Mouse (Mus musculus): ENCODE data around the gene Gdf7. TPM values are rescaled to one million over a fixed set of nuclear protein-coding genes. Genes with fewer than 3 reads are reported as not detected.
A peak's percentile ranks its signal among the peaks of the same experiment; 100 is the strongest.

The Gdf7 gene
- polyA plus RNA-seq, 1 experiment: 0.49 TPM

- no peak for DNase-seq (ENCODE audit: low read depth)
These were observed 25.9 kb upstream of the Gdf7 start for GRCm38 (mm10) chr12:8327675-8328053.

DNA sequence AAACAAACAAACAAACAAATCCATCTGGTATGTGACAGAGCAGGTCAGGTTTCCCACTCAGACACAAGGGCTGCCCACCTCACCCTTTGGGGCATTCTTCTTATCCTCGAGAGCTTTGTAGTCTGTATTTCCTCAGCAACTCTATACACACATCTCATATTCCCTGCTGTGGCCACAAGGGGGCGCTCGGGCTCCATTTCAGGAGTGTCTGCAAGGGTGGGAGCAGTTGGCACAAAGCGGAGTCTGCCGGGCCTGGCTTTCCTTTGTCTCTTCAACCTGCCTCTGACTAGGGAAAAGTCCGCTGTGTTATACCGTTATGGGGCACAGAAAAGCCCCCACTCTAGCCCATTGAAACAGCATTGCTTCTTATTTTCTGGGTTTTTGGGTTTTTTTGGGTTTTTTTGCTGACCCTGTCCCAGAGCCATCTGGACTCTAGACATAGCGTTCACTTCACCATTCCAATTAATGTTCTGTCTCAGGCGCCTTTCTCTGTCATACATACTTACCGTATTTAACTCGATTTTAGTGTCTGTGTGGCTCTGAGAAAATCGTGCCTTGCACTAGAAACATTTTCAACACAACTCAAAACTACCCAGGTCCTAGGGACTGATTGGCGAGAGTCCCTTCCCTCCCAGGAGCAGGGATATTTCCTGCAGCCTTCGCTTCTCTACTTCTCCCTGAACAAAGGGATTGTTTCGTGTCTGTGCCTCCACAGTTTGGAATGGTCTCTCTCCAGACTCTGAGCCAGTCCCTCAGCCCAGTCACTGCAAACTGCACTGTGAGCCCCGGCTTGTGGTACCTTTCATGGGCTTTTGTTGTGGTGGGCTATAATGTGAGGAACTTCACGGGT is 25.3 kb upstream of the Gdf7 start:
- DNase-seq (ENCODE audit: low read depth): no peak

- DNase-seq (ENCODE audit: low read depth): peak; percentile 45
These were observed 24.3 kb upstream of the Gdf7 start for GRCm38 (mm10) chr12:8325943-8326522.

DNA sequence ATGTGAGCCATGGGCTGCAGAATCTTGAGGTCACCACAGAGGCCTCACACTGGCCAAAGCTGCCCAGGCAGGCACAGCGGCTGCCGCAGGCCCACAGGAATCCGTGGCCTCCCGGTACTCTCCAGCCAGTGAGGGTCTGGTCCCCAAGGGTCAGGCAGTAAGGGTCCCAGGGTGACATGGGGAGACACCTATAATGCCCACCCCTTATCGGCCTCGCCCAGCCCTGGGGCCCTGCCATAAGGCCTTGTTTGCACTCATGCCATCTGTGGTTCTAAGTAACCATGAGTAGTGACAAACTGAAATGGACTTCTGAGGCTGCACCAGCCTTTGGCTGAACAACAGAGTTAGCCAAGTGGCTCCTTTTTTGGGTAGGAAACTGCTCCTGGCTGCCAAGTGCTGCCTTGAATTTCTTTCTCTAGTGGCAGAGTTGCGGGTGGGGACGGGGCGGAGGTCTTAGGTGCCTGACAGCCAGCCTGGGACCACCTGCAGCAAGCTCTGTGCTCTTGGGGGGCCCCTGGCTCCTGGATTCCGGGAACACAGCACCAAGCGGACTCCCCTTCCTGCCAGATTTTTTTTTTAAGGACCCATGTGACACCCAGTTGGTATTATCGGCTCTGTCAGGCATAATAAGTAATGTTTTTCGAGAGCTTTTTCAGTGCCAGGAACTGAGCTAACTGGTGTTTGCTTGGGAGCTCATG is 23.6 kb upstream of the Gdf7 start:
- DNase-seq (ENCODE audit: low read depth): no peak

DNA sequence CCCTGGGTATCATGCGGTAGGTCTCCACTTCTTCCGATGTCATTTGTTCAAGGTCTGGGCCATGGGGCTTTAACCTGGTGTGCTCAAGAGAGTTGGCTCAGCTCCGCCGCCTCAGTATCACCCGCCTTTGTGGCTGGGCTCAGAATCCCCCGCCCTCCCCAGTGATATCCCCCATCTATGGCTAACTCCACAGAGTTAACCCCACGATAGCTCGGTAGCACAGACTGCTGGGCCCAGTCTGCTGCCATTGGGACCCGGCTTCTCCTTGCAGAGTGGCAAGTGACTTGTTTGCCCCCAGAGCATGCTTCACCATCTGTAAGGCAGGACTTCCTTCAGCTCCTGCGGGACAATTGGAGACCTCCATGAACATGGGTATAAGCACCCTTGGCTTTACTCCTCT is 22.3 kb upstream of the Gdf7 start:
- no peak for DNase-seq (ENCODE audit: low read depth)

DNA sequence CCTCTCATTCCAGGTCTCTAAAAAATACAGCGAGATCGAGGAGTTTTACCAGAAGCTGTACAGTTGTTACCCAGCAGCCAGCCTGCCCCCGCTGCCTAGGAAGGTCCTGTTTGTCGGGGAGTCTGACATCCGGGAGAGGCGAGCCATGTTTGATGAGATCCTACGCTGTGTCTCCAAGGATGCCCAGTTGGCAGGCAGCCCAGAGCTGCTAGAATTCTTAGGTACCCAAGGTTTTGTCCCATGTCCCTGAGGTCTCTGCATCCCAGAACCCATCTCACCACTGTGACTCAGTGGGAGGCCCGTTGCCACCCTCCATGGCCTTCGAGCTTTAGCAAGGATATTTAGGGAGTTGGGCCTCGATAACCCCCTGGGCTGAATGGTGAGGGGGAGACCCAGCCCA is 19.8 kb upstream of the Gdf7 start:
- DNase-seq (ENCODE audit: low read depth): no peak

DNA sequence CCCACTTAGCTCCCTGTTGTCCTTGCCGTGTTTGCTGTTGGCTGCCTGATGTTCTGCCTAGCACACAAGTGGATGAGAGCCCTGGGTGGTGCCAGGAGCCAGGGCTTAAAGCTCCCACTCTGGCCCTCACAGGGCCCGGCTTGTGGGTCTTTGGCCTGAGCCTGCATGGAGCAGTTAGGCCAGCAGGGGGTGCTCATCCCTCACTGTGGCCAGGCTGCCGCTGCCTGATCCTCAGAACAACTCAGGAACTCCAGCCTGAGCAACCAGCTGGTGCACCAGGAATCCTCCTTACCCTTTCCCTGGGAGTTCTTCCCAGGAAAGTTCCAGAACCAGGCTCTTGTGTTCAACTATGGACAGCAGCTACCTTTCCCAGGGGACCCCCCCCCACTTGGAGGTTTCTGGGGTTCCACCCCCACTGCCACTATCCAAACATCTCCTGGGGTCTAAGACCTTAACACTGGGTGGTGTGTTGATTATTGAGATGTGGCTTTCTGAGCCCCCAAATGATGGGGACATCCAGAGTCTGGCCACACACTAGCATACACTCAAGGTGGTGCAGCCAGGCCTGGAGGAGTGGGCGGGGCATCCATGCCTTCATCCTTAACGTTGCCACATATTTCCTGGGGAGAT is 18.4 kb upstream of the Gdf7 start:
- DNase-seq (ENCODE audit: low read depth): no peak

DNA sequence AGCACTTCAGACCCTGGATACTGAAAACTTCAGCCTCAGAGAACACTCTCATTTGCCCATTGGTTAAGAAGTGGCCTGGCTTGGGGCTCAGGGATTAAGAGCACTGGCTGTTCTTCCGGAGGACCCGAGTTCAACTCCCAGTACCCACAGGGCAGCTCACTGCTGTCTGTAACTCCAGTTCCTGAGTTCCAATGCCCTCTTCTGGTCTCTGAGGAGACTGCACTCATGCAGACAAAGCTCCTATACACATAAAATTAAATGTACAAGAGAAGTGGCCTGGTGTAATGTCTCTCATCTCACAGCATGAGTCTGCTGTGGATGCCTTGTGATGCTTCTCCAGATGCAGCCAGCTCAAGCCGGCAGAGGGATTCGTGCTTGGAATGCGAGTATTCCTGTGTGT is 14.8 kb upstream of the Gdf7 start:
- DNase-seq (ENCODE audit: low read depth): no peak

DNA sequence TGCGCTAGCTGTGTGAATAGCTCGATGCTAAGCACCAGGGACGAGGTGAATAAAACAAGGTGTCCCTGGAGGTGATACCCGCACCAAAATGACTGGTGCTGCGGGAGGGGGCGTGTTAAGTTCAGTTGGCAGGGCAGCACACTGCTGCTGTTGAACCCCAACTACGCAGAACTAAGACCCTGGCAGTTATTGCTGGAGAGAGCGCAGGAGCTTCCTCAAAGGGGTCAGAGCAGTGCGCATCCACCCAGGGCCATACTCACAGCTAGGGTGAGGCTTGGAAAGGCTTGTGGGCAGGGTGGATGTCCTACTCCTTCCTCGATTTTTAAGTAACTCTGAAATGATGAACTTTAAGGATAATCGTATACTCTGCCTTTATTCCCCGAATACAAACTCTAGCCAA is 12.0 kb upstream of the Gdf7 start:
- DNase-seq (ENCODE audit: low read depth): no peak

GRCm38 (mm10) chr12:8313270-8313771 is 11.6 kb upstream of the Gdf7 start, which contains the start of gene Hs1bp3:
TSS of gene Hs1bp3 (plus strand) at chr12:8313432.
- DNase-seq (ENCODE audit: low read depth): no peak

DNA sequence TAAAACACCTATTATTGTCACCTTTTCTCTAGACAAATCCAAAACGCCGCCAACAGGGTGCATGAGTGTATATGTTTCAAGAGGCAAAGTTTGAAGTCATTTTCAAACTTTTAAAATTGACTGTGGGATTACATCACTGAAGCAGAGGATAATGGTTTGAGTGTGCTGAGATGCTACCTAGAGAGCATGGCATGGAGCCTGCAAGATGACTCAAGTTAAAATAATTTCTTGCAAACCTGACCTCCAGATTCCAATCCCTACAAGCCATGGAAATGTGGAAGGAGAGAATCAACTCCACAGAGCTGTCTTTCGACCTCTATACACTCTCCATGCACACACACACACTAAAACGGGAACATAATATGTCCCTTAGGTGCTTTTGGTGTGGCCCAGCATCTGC is 10.5 kb upstream of the Gdf7 start:
- DNase-seq (ENCODE audit: low read depth): no peak

DNA sequence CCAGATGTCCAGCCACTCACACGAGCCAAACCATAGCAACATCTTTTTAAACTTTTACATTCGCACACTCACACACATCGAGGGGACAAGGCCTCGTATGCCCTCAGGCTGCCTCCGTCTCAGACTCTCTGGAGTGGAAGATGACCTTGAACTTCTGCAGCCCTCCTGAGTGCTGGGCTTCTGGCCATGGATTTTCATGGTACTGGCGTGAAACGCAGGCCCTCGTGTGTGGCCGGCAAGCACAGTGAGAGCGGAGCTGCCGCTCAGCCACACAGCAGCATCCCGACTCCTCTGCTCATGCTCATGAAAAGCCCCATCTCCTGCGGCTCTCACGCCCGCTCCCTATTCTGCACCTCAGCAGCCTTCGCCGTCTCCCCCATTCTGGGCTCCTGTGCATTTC is 9.2 kb upstream of the Gdf7 start:
- DNase-seq (ENCODE audit: low read depth): no peak

GRCm38 (mm10) chr12:8306910-8307309 is 5.2 kb upstream of the Gdf7 start:
- DNase-seq (ENCODE audit: low read depth): no peak

- DNase-seq (ENCODE audit: low read depth): no peak
These were observed 4.7 kb upstream of the Gdf7 start for GRCm38 (mm10) chr12:8306432-8306831.

DNA sequence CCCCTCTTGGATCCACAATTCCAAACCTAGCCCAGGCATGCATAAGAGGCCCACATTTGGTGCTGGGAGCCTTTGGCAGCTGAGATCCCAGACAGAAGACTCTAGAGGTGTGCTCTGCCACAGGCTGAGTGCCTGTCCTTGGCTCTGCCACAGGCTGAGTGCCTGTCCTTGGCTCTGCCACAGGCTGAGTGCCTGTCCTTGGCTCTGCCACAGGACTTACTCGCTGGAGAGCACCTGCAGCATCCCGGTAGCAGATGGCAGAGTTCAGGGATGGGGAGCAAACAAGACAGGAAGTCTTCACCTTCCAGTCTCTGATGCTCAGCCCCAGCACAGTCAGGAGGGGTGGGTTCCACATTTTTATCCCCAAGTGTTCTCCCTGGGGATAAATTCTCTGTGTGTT is 3.5 kb upstream of the Gdf7 start:
- no peak for DNase-seq (ENCODE audit: low read depth)

DNA sequence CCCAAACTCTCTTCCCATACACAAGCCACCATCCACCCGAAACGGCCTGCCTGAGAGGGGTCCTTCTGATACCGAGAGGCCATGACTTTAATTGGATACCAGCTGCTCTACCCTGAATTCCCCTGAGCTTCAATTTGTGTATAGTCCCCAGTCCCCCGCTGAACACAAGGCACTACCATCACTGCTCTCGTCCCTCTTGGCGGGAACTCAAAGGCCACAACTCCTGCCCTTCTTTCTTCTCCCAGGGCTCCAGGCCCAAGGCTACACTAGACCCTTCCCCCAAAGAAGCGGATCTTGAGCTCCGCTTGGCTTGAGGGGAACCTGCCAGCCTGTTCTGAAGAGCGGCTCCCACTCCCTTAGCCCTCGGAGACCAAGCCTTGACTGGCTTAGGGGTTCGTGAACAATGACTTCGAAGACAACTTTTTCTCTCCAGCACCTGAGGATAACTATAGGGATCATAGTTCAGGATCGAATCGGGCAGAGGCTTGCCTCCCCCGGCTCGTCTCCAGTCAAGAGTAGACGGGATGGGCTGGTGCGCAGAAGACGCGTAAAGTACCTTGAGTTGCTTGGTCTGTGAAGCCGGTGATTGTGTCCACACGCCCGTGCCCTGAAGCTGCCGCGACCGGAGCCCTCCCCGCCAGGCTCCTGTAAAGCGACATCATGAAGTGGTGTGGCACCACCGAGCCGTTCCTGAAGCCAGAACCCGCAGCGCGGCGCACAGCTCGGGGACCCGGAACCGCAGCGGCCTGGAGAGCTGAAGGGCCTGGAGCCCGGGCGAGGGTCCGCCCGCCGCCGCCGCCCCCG is 541 bp downstream of the Gdf7 start:
- DNase-seq (ENCODE audit: low read depth): no peak

DNA sequence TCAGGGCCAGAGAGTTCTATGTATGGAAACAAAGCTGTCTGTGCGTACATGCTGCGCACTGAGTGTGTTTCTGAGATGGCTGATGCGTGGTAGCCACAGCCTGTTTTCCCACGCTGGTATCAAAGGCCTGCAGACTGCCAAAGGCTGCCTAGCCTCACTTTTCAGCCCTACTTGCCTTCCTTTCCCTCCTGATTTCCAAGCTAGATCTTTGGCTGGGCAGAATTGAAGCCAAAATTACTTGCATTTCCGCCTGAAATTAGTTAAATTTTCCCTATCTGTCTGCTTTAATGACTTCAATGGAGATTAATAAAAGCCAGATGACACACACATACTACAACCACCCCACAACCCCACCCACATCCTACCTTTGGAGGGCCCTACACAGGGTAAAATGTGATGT is 1.2 kb downstream of the Gdf7 start:
- no peak for DNase-seq (ENCODE audit: low read depth)

DNA sequence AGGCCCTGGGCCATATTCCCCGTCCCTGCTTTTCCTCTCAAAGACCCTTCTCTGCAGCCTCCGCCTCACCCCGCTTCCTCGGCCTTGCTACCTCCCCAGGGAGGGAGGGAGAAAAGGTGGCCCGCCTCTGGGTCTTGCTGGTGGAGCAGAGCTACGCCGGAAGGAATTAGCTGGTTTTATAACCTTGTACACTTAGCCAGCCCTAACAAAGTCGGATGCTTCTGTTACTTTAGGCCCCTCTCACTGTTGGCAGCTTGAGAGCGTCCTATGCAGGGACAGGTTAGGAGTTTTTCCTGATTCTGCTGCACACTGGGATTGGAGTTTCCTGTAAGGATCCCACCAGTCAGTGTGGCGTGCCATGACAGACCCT is 1.7 kb downstream of the Gdf7 start:
- DNase-seq (ENCODE audit: low read depth): no peak

DNA sequence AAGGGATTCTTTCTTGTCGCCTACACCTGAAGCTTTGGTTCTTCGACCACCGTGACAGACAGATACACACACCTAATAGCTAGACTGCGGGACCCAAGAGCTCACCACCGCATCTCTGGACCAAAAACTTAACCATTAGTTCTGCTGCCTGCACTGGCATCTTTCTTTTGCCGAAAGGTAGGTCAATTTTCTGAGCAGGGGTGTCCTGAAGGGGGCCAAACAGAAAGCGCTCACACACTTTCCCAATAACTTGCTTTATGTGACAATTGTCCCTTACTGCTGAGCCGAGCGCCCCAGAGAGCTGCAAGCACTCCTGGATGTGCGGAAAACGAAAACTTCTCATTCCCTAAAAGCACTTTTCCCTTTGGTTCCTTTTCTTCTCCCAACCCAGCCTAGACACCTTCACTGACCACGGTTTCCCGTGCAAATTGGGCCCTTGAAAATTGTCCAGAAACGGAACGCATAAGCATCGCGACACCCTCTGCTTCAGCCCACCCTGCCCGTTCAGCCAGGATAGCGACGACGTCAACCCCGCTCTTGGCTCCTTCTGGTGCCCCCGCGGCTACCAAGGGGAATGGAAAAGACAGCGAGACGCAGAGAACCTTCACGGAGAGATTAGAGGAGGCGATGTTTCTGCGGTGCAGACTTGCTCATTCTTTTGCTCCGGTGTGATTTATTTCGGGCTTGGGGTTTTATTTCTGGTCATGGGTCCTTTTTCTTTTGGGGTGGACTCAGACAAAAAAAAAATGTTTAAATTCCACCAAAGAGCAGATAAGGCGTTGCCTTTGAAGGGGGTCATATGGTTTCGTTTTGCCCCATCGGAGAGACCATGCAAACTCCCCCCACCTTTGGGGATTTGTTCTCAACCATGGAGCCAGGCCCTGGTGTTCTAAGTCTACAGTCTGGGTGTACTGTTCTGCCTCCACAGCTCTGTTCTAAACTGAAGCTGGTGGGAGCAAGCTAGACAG is 2.3 kb downstream of the Gdf7 start:
- no peak for DNase-seq (ENCODE audit: low read depth)
